Comparison of ENCODE assay signal across 8 mouse cellular contexts in genomic region chr11:98357396-98358160, GRCm38 (mm10). TPM values are rescaled to one million over a fixed set of nuclear protein-coding genes. Genes with fewer than 3 reads are reported as not detected.
DNase-seq lines count a peak whose midpoint lies in the region; ATAC-seq and TF ChIP-seq lines count a peak whose summit lies in the region.
"Had no signal": no experiment of that assay in that cellular context is flagged by ENCODE, and none has a peak within 500 bp of the region (broad histone marks: within the 10 kb centered on the region; RNA-seq: fewer than 3 reads in every experiment).

No protein-coding gene starts in this region.

- peaks cover 4% of the 10 kb centered on the region for H3K4me1 ChIP-seq in ES-Bruce4 (ENCODE audit: control insufficient read depth, insufficient read depth, low read length)
- peaks cover 57% of the 10 kb centered on the region for H3K4me1 ChIP-seq in heart, embryonic 15.5 days (replicated peaks)
- H3K4me1 ChIP-seq in liver, embryonic 15.5 days (replicated peaks), result peaks cover 65% of the 10 kb centered on the region
- peaks cover 9% of the 10 kb centered on the region for H3K4me1 ChIP-seq in stomach, postnatal 0 days (replicated peaks; ENCODE audit: control insufficient read depth, insufficient read depth)

- no peak for TF ChIP-seq EP300 in ES-Bruce4 (IDR thresholded peaks at IDR 0.05; ENCODE audit: insufficient read depth, low read depth, low read length)
- no peak for TF ChIP-seq EP300 in stomach, postnatal 0 days (optimal IDR thresholded peaks at IDR 0.05)

- H3K4me2 ChIP-seq in heart, embryonic 15.5 days, result peak overlapping the region; percentile 80
- peak overlapping the region; percentile 89 for H3K4me2 ChIP-seq in liver, embryonic 15.5 days
- peak overlapping the region; percentile 72 for H3K4me2 ChIP-seq in stomach, postnatal 0 days (replicated peaks; ENCODE audit: low read depth)

- no peaks in the 10 kb centered on the region for H3K27me3 ChIP-seq in ES-Bruce4 (ENCODE audit: control insufficient read depth, insufficient read depth, low read length, poor library complexity, severe bottlenecking)
- peaks cover 16% of the 10 kb centered on the region for H3K27me3 ChIP-seq in heart, embryonic 15.5 days
- peaks cover 28% of the 10 kb centered on the region for H3K27me3 ChIP-seq in liver, embryonic 15.5 days
- no peaks in the 10 kb centered on the region for H3K27me3 ChIP-seq in stomach, postnatal 0 days (ENCODE audit: control insufficient read depth, insufficient read depth, low read length)

- no peaks in the 10 kb centered on the region for H3K9me3 ChIP-seq in ES-Bruce4 (replicated peaks; ENCODE audit: control insufficient read depth, insufficient read depth, low read length, poor library complexity, severe bottlenecking)
- H3K9me3 ChIP-seq in heart, embryonic 15.5 days (replicated peaks), result no peaks in the 10 kb centered on the region
- H3K9me3 ChIP-seq in liver, embryonic 15.5 days (replicated peaks), result no peaks in the 10 kb centered on the region
- H3K9me3 ChIP-seq in stomach, postnatal 0 days (ENCODE audit: control insufficient read depth, low read length), result no peaks in the 10 kb centered on the region

- peak overlapping the region; percentile 51 for H3K9ac ChIP-seq in ES-Bruce4 (ENCODE audit: low read depth, poor library complexity, severe bottlenecking)
- peak overlapping the region; percentile 49 for H3K9ac ChIP-seq in heart, embryonic 15.5 days
- H3K9ac ChIP-seq in liver, embryonic 15.5 days, result peak overlapping the region; percentile 76
- H3K9ac ChIP-seq in stomach, postnatal 0 days (ENCODE audit: low read length), result peak overlapping the region; percentile 53

- TF ChIP-seq POLR2A in ES-Bruce4 (IDR thresholded peaks at IDR 0.05; ENCODE audit: insufficient read depth, low read length), result no peak

- WGBS in heart, embryonic 15.5 days, result 9% methylated on average over 13 of the region's 13 CpGs
- 13% methylated on average over 13 of the region's 13 CpGs for WGBS in liver, embryonic 15.5 days (ENCODE audit: insufficient replicate concordance)
- WGBS in stomach, postnatal 0 days, result 4% methylated on average over 13 of the region's 13 CpGs

- no peaks in the 10 kb centered on the region for H3K36me3 ChIP-seq in ES-Bruce4 (ENCODE audit: control insufficient read depth, insufficient read depth, low read length, poor library complexity, severe bottlenecking)
- H3K36me3 ChIP-seq in heart, embryonic 15.5 days, result no peaks in the 10 kb centered on the region
- no peaks in the 10 kb centered on the region for H3K36me3 ChIP-seq in liver, embryonic 15.5 days (replicated peaks)
- no peaks in the 10 kb centered on the region for H3K36me3 ChIP-seq in stomach, postnatal 0 days (ENCODE audit: control insufficient read depth, insufficient read depth, low read length)

- no peak overlapping the region for H3K27ac ChIP-seq in ES-Bruce4 (ENCODE audit: insufficient read depth, low read length)
- peak overlapping the region; percentile 89 for H3K27ac ChIP-seq in heart, embryonic 15.5 days
- H3K27ac ChIP-seq in liver, embryonic 15.5 days (replicated peaks), result peak overlapping the region; percentile 71
- peak overlapping the region; percentile 94 for H3K27ac ChIP-seq in stomach, postnatal 0 days (replicated peaks)

- TF ChIP-seq CTCF in ES-Bruce4 (IDR thresholded peaks at IDR 0.05; ENCODE audit: low read depth, low read length), result no peak
- TF ChIP-seq CTCF in stomach, postnatal 0 days (IDR thresholded peaks at IDR 0.05; ENCODE audit: low read depth), result no peak

- ATAC-seq in CD4-positive, CD25-positive, alpha-beta regulatory T cell, adult 4 months, result peak; percentile 32
- ATAC-seq in heart, embryonic 15.5 days (replicated peaks; ENCODE audit: insufficient number of reproducible peaks, insufficient read depth, low FRiP score, low read depth), result no peak
- peak; percentile 4; the same call in 1 of the 2 replicates for ATAC-seq in liver, embryonic 15.5 days (ENCODE audit: insufficient read depth)
- ATAC-seq in stomach, postnatal 0 days (ENCODE audit: low FRiP score, low TSS enrichment), result peak; percentile 41

- H3K4me3 ChIP-seq in ES-Bruce4 (ENCODE audit: low read depth, low read length), result peak overlapping the region; percentile 80
- peak overlapping the region; percentile 71 for H3K4me3 ChIP-seq in heart, embryonic 15.5 days
- peak overlapping the region; percentile 84 for H3K4me3 ChIP-seq in liver, embryonic 15.5 days (replicated peaks)
- H3K4me3 ChIP-seq in stomach, postnatal 0 days (ENCODE audit: low read depth, low read length), result peak overlapping the region; percentile 70

- DNase-seq in stomach, postnatal 0 days (ENCODE audit: low spot score), result no peak
- DNase-seq in layer of hippocampus, adult 8-10 months (ENCODE audit: low spot score in 2 of 2), result no peak
- DNase-seq in cerebellum, postnatal 4 days (ENCODE audit: low spot score in 2 of 2), result no peak

RNA-seq across cellular contexts. Expression of gene Stard3, which starts 0.6 kb away (rescaled TPM):
- 10 to 100 TPM; 41.2 to 63.9 TPM for polyA plus RNA-seq in CD4-positive, CD25-positive, alpha-beta regulatory T cell, adult 4 months (2017; shearing (Covaris generic))
- polyA plus RNA-seq in ES-Bruce4 (2011; ENCODE audit: insufficient read depth, insufficient read length, low read depth, missing spikeins), result 12.2 and 16.8 TPM in 2 replicates
- 33.9 and 40.5 TPM in 2 replicates for polyA plus RNA-seq in heart, embryonic 15.5 days (2015; fragmentation: Nextera tagmentation; extraction: Ambion mirVana)
- polyA plus RNA-seq in liver, embryonic 15.5 days (2015; fragmentation: Nextera tagmentation; extraction: Ambion mirVana), result 16.4 and 19.6 TPM in 2 replicates
- polyA plus RNA-seq in stomach, postnatal 0 days (2015; fragmentation: Nextera tagmentation; extraction: Ambion mirVana), result 24.9 TPM in 2 replicates
- total RNA-seq in layer of hippocampus, adult 8-10 months (2022), result 10 to 100 TPM; 35.5 to 41.0 (median 36.5) TPM

RNA-seq across cellular contexts. Expression of gene Ppp1r1b, which starts 9.4 kb away (rescaled TPM):
- not detected for polyA plus RNA-seq in CD4-positive, CD25-positive, alpha-beta regulatory T cell, adult 4 months (2017; shearing (Covaris generic))
- polyA plus RNA-seq in ES-Bruce4 (2011; ENCODE audit: insufficient read depth, insufficient read length, low read depth, missing spikeins), result 1.1 and 1.5 TPM in 2 replicates
- polyA plus RNA-seq in heart, embryonic 15.5 days (2015; fragmentation: Nextera tagmentation; extraction: Ambion mirVana), result 60.9 and 62.5 TPM in 2 replicates
- 0.59 and 0.93 TPM in 2 replicates for polyA plus RNA-seq in liver, embryonic 15.5 days (2015; fragmentation: Nextera tagmentation; extraction: Ambion mirVana)
- polyA plus RNA-seq in stomach, postnatal 0 days (2015; fragmentation: Nextera tagmentation; extraction: Ambion mirVana), result 6.9 and 7.0 TPM in 2 replicates
- total RNA-seq in layer of hippocampus, adult 8-10 months (2022), result 10 to 100 TPM; 52.5 to 55.9 (median 53.3) TPM
- total RNA-seq: common myeloid progenitor, adult 5-6 weeks had no signal

RNA-seq across cellular contexts. Expression of gene Tcap, which starts 26.0 kb away (rescaled TPM):
- not detected for polyA plus RNA-seq in CD4-positive, CD25-positive, alpha-beta regulatory T cell, adult 4 months (2017; shearing (Covaris generic))
- polyA plus RNA-seq in ES-Bruce4 (2011; ENCODE audit: insufficient read depth, insufficient read length, low read depth, missing spikeins), result not detected in 2 replicates
- 154 and 158 TPM in 2 replicates for polyA plus RNA-seq in heart, embryonic 15.5 days (2015; fragmentation: Nextera tagmentation; extraction: Ambion mirVana)
- 1.1 and 1.7 TPM in 2 replicates for polyA plus RNA-seq in liver, embryonic 15.5 days (2015; fragmentation: Nextera tagmentation; extraction: Ambion mirVana)
- polyA plus RNA-seq in stomach, postnatal 0 days (2015; fragmentation: Nextera tagmentation; extraction: Ambion mirVana), result 0.13 and 0.38 TPM in 2 replicates
- 10 to 100 TPM in 2 of 4 experiments, 1 to 10 TPM in 2; 1.2 to 15.3 (median 8.3) TPM for total RNA-seq in layer of hippocampus, adult 8-10 months (2022)
- total RNA-seq: common myeloid progenitor, adult 5-6 weeks had no signal

RNA-seq across cellular contexts. Expression of gene Neurod2, which starts 28.1 kb away (rescaled TPM):
- not detected for polyA plus RNA-seq in CD4-positive, CD25-positive, alpha-beta regulatory T cell, adult 4 months (2017; shearing (Covaris generic))
- not detected in 2 replicates for polyA plus RNA-seq in ES-Bruce4 (2011; ENCODE audit: insufficient read depth, insufficient read length, low read depth, missing spikeins)
- 0.04 TPM in 1 of 2 replicates, not detected in the other for polyA plus RNA-seq in heart, embryonic 15.5 days (2015; fragmentation: Nextera tagmentation; extraction: Ambion mirVana)
- polyA plus RNA-seq in liver, embryonic 15.5 days (2015; fragmentation: Nextera tagmentation; extraction: Ambion mirVana), result not detected in 2 replicates
- 0.02 and 0.08 TPM in 2 replicates for polyA plus RNA-seq in stomach, postnatal 0 days (2015; fragmentation: Nextera tagmentation; extraction: Ambion mirVana)
- total RNA-seq in layer of hippocampus, adult 8-10 months (2022), result 100 to 1,000 TPM; 124 to 133 (median 129) TPM
- total RNA-seq: common myeloid progenitor, adult 5-6 weeks had no signal

RNA-seq across cellular contexts. Expression of gene Pnmt, which starts 28.7 kb away (rescaled TPM):
- not detected for polyA plus RNA-seq in CD4-positive, CD25-positive, alpha-beta regulatory T cell, adult 4 months (2017; shearing (Covaris generic))
- not detected in 2 replicates for polyA plus RNA-seq in ES-Bruce4 (2011; ENCODE audit: insufficient read depth, insufficient read length, low read depth, missing spikeins)
- polyA plus RNA-seq in heart, embryonic 15.5 days (2015; fragmentation: Nextera tagmentation; extraction: Ambion mirVana), result 0.52 and 0.57 TPM in 2 replicates
- polyA plus RNA-seq in liver, embryonic 15.5 days (2015; fragmentation: Nextera tagmentation; extraction: Ambion mirVana), result not detected in 2 replicates
- polyA plus RNA-seq in stomach, postnatal 0 days (2015; fragmentation: Nextera tagmentation; extraction: Ambion mirVana), result not detected in 2 replicates
- total RNA-seq in layer of hippocampus, adult 8-10 months (2022), result 1 to 10 TPM in 2 of 4 experiments, under 1 TPM in 1, not detected in 1; 0.37 to 1.5 (median 1.3) TPM
- total RNA-seq: common myeloid progenitor, adult 5-6 weeks had no signal

Comparison
In these comparisons a context has a peak if more than half of its experiments do, and no peak if none do; other contexts are left out.
1. RNA of gene Tcap, which starts 26.0 kb away (polyA plus RNA-seq): 154 to 158 TPM in heart, embryonic 15.5 days; 1.1 to 1.7 TPM in liver, embryonic 15.5 days, 0.13 to 0.38 TPM in stomach, postnatal 0 days, not detected in CD4-positive, CD25-positive, alpha-beta regulatory T cell, adult 4 months and not detected in ES-Bruce4; every median in the first group is over 10 times any median in the second.
2. Peak in every context shown above with its lines, with median percentiles within 50 percentile points of each other: H3K4me3 ChIP-seq, H3K9ac ChIP-seq and H3K4me2 ChIP-seq.